Mouse (Mus musculus) spleen, postnatal 36 days (tissue): ENCODE measurements around the gene 4930432K21Rik.

ENCODE experiments used
- DNase-seq, 2 experiments: peaks; one replicate each; pipeline ENCODE4 v3.0.0; 2022; ENCODE audit warnings: low spot score in 2 of 2, mixed read lengths in 1 of 2

Gene 4930432K21Rik

GRCm38 (mm10) chr8:84208381-84209380 lies 60.9 kb downstream of the 4930432K21Rik start:
- DNase-seq, result no peak

DNA sequence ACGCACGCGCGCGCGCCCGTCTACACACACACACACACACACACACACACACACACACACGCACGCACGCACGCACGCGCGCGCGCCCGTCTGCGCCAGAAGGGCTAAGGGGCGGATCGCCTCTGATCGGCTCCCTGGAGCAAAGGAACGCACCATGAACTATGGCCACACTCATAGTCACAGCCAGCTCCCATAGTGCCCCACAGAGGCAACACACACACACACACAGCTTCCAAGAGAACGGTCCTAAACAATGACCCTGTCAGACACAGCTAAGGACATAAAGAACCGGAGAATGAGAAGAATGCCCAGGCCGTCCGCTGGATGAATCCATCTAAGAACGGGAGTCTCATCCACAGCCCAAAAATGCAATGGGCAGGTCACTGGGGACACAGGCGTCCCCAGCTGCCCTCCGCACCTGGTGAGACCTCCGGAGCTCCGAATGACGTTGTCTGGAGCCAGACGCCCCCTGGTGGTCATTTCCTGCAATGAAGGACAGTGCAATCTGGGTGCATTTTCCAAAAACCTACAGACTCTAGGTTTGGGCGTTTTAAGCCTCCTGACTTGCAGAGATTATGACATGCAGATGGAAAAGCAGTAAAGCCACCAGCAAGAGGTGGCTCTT lies 62.5 kb downstream of the 4930432K21Rik start:
- DNase-seq, result peak; percentile 68 to 74

DNA sequence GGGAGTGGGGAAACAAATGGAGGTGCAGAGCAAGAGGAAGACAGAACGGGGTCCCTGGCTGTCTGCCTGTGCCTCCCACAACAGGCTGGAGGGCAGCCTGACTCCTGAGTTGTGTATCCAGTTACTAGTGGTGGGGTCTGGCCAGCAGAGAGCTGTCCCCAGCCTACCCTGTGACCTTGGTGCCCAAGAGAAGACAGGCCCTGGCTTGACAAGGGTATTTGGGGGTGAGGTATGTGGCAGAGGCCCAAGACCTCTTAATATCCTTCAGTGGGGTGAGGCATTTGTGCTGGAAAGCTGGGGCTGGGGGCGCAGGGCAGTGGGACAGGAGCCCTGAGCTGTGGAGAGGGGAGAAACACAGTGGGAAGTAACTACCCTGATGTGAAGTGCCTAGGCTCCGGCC lies 63.4 kb downstream of the 4930432K21Rik start:
- DNase-seq, result no peak

DNA sequence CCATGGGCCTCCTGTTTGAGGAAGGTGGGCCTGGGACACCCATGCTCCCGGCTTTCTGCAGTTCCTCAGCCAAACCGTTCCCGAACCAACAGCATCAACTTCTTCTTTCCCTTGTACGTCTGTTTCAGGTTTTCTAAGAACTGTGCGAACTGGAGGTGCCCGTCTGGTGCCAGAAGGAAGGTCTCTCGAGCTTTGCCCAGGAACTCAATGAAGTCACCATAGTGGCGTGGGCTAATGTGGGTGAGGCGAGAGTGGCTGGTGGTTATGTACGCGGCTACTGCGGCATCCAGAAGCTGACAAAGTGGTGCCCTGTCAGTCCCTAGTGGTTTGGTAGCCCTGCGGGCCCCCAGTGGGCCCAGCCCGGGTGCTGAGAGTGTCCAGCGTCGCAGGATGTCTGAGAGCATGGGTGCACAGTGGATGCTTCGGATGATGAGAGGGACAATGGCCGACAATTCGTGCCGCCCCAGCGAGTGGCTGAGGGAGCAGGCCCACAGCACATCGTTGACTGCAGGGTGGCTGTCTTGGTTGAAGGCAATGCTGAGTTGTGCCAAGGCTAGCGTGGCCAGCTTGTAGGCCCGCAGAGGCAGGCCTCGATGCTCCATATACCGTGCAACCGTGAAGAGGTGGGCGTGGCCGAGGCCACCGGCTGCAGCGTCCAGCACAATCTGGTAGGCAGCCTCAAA lies 64.2 kb downstream of the 4930432K21Rik start:
- DNase-seq, result no peak

DNA sequence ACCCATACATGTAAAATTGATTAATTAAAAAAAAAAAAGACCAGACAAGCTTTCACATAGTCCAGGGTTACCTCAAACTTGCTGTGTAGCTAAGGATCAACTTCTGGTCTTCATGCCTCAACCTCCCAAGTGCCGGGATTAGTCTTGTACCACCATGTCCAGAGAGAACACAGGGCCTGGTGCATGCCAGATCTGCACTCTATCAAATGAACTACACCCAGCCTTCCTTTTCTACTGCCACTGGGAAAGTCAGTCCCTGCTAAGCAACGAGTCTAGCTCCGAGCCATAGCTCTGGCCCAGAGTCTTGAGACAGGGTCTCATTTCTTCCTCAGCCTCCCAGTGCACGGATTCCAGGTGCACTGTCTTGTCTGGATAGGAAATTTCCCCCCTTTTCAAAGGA lies 65.5 kb downstream of the 4930432K21Rik start:
- DNase-seq, result no peak

DNA sequence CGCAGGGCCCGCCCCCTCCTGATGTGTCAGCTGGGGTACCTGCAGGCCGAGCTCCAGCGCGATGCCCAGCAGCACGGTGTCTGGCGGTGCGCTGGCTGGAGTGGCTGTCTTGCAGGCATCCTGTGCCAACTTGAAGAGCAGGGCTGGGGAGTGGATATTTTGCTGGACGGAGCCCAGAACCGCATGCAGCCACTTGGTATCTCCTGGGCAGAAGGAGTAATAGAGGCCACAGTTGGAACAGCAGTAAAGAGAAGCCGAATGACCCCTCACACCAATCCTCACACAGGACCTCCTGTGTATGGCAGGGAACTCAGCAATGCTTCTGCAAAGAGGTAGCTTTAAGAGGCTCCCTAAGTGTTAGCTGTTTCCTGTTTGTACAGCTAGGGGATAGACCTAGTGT lies 69.4 kb downstream of the 4930432K21Rik start:
- DNase-seq, result no peak

GRCm38 (mm10) chr8:84218143-84218542 lies 70.3 kb downstream of the 4930432K21Rik start:
- DNase-seq, result peak in 1 of 2 experiments; percentile 9

GRCm38 (mm10) chr8:84220105-84220504 lies 72.3 kb downstream of the 4930432K21Rik start:
- peak in 1 of 2 experiments; percentile 15 for DNase-seq
